Mouse (Mus musculus) embryo, embryonic 10.5 days (tissue): ENCODE measurements at regions not wholly inside any gene's neighbourhood (a gene's known extent, or its start where the extent isn't known, plus 50 kb on each side); places are given as distances from the start of the nearest gene placed in this dataset.
"Not testable (repeated sequence)": the region's sequence is repeated elsewhere in the genome, so short reads cannot be mapped to it uniquely, and the experiment has no call there.

ENCODE experiments used
- DNase-seq: peaks from one replicate; pipeline ENCODE4 v3.0.0-alpha.2; 2015; ENCODE audit warnings: low spot score

DNA sequence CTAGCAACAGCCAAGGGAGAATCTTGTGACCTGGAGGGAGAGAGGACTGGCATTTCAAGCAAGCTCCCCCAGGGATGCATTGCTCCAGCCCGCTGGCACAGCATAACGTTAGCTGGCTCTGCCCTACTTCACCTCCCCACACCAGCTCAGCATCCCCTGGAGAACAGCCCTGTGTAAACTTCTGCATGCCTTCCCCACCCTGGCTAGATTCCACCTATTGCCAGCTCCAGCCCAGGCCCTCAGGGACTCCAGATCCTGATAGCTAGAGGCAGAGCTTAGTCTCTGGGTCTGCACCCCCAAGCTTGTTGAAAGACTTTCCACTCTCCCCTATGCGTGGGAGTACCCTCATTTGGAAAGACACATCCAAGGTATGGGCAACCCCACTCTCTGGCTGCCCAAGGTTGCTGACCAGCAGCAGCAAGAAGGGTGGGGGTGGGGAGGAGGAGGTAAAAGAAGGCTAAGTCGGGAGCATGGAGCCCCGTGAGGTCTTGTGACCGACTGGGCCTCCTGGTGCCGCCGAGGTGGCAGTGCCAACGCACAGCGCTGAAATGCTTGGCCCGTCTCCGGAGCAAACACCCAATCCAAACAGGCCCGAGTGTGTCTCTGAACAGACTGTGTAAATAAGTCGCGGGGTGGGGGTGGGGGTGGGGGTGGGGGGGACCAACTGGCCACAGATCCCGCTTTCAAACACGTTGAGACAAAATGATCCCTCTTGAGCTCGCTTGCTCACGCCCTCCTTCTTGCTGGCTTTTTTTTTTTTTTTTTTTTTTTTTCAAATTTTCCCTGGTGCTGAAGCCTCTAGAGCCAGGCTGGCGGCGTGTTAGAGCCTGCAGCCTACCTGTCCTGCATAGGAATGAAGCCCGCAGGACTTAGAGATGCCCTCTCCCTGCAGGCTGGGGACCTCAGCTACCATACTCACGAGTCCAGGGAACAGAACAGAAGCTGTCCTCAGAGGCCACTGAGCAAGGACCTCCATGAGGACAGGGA, 350.3 kb downstream of the Sox9 start:
- no peak for DNase-seq

DNA sequence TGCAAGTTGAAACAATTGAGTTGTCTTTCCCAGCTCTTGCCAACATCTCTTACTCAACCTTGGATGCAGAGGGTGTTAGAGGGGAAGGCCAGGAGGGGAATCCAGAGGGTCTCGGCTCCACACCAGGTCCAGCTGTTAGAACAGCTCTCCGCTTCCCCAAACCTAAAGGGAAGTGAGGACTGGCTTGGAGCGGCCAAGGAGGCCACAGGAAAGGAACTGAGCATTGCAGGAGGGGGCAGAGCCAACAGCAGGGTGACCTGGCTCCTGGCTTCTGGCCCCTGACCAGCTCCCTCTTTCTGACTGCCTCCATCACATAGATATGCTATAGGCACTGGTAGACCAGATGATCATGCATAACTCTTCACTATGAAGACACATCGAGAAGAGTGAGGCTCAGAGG, 351.4 kb downstream of the Sox9 start:
- DNase-seq: no peak

DNA sequence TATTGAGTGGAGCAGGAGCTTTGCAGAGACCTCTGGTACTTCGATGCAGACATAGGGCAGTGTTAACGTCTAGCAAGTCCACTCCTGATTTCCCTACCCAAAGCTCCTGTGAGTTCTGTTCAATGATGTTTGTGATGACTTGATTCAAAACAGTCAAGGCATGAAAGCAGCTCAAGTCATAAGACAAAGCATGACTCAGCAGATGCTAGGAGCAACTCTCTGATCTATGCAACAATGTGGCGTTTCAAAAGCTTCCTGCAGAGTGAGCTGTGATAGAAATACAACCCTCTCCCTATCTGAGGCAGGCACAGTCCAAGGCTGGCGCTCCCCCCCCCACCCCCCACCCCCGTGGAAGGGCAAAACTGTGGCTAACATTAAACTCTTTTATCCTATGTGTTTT, 353.2 kb downstream of the Sox9 start:
- DNase-seq: peak; percentile 39

DNA sequence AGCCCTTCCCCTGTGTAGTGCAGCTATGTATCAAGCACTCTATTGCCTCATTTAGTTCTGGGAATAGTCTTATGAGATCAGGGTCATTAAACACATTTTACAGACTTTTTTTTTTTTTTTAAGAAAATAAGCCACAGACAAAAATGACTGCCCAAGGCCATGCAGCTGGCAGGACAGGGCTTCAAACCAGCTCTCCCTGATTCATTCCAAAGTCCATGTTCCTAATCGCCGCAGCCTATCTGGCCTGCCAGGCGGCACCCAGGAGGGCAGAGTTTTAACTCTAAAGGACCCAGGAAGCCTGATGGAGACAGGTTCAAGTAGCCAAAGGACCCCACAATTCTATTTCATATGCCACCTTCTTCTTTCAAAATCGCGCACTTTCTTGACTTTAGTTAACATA, 356.4 kb downstream of the Sox9 start:
- no peak for DNase-seq

DNA sequence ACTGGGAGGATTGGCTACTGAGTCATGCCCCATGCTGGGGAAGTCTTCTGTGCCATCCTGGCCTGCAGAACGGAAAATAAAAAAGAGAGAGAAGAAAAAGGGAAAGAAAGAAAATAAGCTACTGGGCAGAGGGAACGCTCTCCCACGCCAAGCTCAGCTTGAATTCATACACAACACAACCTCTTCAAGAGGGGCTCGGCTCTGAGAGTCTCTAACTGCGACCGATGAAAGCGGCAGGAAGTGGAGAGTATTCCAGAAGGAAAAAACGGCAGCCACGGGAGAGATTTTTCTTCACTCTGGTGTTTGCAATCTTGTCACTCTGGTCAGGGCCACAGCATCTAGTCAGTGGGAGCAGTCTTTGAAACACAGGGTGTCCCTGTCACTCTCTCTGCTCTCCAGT, 358.6 kb downstream of the Sox9 start:
- DNase-seq: no peak

DNA sequence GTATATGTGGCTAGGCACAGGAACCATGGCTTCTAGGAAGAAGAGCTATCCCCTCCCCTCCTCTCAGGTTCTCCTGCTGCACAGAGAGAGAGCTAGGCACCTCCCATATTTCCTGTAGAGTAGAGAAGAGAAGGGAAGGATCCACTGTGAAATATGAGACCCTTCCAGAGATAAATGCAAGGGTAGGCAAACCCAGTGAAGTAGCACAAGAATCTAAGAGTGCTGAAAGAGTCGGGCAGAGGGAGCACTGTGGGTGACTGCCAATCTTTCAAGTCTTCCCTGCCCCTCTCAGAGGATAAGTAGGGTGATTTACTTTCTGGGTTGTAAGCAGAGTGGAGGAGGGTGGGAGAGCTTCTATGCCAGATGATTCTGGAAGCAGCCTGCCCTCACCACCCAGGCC, 360.8 kb downstream of the Sox9 start:
- no peak for DNase-seq

DNA sequence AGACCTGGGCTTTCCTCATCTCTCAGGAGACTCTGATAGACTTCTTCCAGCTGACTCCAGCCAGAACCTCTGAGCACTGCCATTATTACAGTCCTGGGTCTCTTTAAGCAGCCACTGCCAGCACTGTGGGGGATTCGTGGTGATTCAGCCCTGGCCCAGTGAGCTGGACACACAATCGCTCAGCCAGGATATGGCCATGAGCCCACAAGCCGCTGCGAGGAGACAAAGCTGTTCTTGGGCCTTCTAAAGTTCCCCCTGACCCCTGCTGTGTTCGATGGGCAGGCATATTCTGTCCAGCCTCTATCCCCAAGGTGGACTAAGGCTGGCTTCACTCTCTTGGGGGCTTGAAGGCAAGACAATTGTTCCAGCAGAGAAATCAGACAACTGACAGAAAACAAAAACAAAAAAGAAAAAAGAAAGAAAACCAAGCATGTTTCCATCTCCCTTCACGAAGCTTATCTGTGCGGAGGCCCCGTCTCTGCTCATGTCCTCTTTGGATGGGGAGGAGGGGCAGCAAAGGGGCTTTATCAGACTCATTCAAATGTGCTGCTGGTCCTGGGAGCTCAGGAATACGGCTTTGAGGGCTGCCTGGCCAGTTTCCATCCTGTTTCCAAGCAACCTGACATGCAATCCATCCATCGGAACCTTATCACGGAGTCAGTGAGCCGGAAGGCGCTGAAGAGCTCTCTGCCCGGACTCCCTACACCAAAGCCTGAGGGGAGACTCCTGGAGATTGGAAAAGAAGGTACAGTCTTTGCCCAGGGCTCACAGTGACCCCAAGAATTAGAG, 362.0 kb downstream of the Sox9 start:
- peak; percentile 70 for DNase-seq

DNA sequence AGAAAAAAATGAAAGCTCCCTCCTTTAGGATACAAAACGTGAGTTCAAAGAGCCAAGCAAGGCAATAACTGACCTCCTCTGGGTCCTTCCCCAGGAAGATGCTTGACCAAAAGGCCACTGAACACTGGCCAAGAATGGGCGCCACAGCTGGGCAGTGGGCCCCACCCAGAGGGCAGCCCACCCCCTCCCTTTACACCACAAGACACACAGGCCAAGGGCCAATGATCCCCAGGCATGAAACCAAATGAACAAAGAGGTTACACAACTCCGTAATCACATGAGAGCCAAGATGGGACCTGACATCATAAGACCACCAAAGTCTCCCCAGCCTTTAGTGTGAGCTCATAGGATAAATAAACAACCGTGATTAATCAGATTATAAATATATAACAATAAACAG, 363.7 kb downstream of the Sox9 start:
- no peak for DNase-seq

DNA sequence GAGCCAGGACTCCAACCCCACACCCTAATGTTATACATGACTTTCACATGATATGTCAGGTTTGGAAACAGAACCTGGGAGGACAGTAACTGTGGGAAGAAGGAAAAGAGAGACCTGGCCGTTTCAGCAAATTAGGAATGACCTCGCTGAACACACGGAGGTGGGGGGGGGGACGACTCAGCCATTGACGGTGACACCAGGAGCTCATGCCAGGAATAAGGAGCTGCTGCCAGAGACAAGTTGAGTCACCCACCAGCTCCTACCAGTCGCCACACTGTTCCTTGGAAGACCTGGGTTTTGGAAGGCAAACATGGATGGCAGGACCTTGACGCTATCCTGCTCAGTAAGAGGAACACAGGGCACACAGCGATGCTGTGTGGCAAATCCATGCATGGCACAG, 364.7 kb downstream of the Sox9 start:
- no peak for DNase-seq

DNA sequence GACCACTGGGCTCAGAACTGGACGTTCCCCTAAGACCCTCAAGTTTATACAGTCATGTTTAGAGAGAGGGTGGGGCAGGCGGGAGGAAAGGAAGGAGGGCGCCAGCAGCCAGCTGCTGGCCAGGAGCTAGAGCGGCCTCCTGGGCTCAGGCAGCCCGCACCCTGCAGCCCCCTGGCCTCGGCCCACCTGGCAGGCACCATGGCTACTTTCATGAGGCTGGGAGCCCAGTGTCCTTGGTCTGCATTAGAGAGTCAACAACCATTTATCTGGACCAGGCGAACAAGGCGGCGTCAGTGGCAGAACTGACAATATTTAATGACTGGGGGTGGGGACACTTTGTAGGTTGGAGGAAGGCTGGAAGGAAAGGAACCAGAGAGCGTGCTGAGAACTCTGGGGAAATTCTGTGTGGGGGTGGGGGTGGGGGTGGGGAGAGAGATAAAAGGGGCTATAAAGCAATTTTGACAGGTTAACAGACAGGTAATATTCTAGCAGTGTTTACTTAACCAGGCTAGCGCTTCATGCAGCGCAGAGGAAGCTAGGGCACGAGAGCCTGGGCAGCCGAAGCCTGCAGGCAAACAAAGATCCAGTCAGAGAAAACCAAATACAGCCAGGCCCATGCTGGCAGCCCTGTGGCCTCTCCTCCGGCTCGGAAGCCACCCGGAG, 365.6 kb downstream of the Sox9 start:
- DNase-seq: no peak

DNA sequence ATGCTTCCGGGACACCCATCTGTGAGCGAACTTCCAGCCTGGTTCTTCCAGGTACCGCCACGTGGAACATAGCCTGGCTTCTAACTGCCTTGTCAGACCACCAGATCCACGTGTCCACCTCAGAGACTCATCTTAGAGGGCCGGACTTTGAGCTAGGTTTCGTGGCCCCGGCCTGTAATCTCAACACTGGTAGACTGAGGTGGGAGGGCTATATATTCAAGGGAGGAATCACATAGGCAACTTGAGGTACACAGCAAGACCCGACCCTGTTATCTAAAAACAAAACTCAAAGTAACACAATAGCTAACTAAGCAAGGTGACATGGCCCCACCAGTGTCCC, 366.1 kb downstream of the Sox9 start:
- no peak for DNase-seq

DNA sequence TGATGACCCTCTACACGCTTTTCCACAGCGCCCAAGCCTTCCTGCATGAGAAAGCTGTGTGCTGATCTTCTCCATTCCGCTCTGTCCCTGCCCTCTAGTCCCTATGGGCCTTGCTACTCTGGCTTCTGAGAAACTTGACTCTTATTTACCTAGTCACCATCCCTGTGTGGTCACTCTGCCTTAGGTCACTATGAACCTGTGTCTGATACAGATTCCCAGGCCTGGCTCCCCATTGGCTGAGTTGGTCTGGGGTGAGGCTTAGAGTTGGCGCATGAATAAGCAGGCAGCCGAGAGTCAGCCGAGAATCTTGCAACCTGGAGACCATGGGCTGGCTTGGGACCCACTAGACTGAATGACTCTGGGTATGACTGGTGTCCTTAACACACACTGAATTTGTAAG, 373.5 kb downstream of the Sox9 start:
- DNase-seq: no peak

DNA sequence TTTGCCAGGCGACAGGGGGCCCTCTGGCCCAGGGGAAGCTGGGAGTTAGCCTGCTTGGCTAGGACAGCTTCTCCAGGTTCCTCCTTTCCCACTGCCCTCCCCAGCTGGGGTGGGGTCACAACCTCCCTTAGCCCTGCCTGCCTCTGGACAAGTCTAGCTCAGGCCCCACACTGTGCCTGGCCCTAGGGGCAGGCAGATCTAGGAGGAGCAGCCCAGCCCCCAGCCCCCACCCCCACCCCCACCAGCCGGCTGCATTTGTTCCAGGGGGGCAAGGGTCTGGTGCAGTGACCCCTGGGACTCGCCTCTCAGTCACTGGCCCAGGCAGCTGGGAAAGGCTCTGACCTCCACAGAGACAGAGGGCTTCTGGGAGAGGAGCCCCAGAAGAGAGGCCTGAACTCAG, 381.9 kb downstream of the Sox9 start:
- DNase-seq: peak; percentile 72

DNA sequence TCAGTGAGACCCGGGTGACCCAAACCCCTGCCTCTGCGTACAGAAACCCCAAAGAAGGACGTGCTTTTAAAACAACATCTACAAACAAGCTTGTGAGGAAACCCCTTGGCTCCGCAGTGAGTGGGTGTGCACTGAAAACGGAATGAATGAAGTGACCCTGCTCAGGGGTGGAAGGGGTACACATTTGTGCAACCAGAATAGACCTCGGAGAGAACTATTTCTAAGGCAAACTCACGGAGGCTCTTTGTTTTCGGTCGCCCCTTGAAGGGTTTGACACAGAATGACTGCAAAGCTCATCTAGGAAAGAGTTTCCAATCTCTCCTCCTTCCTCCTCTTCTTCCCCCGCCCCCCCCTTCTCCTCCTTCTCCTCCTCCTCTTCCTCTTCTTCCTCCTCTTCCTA, 382.5 kb downstream of the Sox9 start:
- DNase-seq: peak; percentile 62

DNA sequence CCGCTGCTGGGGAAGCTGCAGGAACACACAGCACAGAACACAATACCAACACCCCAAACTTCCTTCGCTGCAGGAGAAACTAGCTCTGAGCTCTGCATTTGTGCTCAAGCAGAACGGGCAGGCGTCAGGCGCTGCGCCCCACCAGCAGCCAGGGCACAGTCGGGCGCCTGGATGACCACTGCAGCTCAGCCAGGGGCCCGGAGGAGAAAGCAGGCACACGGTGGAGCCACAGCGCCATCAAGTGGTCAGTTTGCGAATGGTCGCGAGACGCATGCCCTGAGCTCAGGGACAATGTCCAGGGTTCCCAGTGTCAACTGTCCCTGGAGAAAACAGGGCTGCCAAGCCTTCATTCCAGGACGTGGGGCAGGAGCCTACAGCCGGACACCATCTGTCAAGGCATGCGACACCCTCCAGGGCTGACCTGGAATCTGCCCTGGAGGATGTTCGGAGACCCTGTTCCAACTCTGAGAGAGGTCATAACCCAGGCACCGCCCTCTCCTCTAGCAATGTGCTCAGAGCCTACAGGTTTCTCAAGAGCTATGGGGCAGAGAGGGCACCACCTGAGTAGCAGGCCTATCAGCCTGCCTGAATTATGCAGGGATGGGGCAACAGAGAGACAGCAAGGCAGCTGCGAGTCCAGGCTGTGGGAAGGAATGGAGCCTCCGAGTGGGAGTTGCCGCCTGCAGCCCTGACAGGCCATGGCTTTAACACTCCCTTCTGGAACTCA, 383.2 kb downstream of the Sox9 start:
- peak; percentile 96 for DNase-seq

DNA sequence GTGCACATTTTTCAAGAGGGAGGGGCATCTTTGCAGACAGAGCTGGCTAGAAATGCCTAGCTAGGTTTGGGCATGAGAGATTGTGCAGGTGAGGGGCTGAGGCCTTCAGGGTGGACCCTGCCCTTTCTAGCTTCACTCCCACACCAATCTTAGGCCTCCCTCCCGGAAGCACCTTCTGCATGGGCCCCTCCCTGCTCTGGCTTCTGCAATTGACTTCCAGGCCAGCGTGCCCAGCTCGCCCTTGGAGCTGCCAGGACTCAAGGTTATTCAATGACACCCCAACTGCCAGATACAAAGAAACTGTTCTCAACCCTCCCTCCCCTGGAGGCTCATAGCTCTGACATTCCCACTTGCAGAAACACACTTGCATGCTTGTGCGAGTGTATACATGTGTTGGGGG, 384.5 kb downstream of the Sox9 start:
- no peak for DNase-seq

DNA sequence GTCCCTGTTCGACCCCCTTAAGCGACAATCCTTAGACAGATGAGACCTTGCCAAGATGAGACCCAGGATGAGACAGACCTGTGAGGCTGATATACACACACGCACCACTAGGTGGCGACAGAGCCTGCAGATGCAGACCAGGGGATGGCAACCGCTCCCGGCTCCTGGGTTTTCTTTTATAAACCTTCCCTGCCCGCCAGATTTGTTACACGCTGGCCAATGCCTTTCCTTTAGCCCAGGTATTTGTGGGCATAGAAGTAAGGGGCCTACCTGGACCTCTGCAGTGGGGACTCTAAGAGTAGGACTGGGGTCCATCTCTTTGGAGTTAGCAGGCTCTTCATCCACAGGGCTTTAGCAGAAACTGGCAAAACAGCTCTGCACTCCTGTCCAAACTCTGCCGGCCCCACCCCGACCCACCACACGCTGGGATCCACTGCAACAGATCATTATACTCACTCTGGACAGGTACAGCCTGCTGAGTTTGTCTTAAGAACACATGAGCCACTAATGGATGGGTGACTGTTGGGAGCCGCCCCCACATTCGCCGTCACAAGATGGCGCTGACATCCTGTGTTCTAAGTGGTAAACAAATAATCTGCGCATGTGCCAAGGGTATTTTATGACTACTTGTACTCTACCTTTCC, 390.6 kb downstream of the Sox9 start:
- peak; percentile 91 for DNase-seq

DNA sequence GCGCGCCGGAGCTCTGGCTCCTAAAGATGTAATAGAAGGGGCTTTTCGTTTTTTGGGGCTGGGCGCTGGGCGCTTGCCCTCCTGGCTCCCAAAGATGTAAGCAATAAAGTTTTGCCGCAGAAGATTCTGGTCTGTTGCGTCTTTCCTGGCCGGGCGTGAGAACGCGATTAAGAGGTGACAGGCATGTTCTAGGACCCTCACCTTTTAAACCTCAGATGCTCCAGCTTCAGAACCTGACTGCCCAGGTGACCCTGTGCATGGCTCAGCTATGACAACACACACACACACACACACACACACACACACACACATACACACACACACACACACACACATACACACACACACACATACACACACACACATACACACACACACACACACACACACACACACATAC, 391.3 kb downstream of the Sox9 start:
- DNase-seq: not testable (repeated sequence)

DNA sequence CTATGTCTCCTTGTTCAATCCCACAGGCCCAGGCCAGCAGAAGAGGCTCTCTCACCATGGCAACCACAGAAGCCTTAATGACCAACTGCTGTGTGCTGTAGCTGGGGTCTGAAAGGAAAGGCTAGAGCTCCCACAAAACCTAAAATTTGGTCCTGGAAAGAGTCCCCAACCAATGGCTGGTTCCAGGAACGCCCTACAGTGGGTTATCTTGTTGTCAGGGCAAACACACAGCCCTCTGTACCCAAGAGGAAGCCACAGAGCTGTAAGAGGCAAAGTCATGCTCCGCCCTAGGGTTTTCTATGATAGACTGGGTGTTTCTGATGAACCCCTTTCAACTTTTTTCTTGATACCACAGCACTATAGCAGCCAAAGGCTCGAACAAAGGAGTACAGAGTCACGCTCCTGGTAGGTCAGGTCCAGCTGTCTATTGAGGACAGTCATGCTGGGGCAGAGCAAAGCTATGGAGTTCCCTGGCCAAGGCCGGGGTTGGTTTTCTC, 392.0 kb downstream of the Sox9 start:
- DNase-seq: peak; percentile 73

DNA sequence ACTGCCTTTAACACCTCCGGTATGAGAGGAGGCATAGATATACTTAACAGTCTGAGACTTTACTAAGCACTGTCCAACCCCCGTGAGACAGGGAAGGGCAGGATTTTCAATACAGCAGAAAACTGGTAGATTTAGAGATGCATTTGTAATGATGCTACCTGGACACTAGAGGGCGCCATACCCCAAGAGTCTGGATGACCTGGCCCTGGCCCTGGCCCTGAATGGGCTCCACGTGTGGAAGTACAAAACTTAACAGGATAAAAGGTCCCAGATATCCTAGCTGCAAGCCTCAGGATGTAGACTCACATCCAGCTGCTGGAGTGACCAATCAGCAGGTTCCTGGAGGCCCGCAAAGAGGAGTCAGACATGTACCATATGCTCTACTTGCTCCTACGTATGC, 393.3 kb downstream of the Sox9 start:
- peak; percentile 72 for DNase-seq

DNA sequence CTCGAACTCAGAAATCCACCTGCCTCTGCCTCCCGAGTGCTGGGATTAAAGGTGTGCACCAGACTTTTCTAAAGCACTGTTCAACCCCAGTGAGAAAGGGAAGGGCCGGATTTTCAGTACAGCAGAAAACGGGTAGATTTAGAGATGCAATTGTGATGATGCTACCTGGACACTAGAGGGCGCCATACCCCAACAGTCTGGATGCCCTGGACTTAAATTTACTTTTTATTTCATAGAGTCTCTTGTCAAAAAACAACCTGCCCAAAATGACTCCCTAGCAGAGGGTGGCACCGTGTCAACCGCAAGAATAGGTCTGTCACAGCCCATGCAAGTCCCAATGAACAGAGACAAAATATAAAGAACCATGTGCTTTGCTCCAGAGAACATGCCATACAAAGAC, 394.2 kb downstream of the Sox9 start:
- peak; percentile 72 for DNase-seq
